Mouse (Mus musculus) neural tube, embryonic 13.5 days (tissue): ENCODE results near the gene Kif27. TPM values are rescaled to one million over a fixed set of nuclear protein-coding genes. Genes with fewer than 3 reads are reported as not detected.

Experiments used
- ATAC-seq: fragments of 200-750 bp; cut with Nextera tagmentation; 2 replicates; pipeline ENCODE4 v1.8.0; 2017; ENCODE audit warnings: low read depth, mild to moderate bottlenecking, moderate TSS enrichment, moderate library complexity
- H3K27ac ChIP-seq: fragments of 300-500 bp; sonication (generic); replicated peaks from 2 replicates; pipeline ENCODE4 v1.5.1; 2015; ENCODE audit warnings: moderate library complexity, mild to moderate bottlenecking, inconsistent platforms
- H3K27me3 ChIP-seq: fragments of 300-500 bp; sonication (generic); 2 replicates; pipeline ENCODE4 v1.6.1; 2015; ENCODE audit warnings: mild to moderate bottlenecking, inconsistent platforms
- H3K36me3 ChIP-seq: fragments of 300-500 bp; sonication (generic); 2 replicates; pipeline ENCODE4 v1.6.1; 2015; ENCODE audit warnings: mild to moderate bottlenecking, inconsistent platforms
- H3K4me1 ChIP-seq: fragments of 300-500 bp; sonication (generic); replicated peaks from 2 replicates; pipeline ENCODE4 v1.6.1; 2015; ENCODE audit warnings: inconsistent platforms
- H3K4me2 ChIP-seq: fragments of 300-500 bp; sonication (generic); 2 replicates; pipeline ENCODE4 v1.6.1; 2015; ENCODE audit warnings: inconsistent platforms, mild to moderate bottlenecking, moderate library complexity
- H3K4me3 ChIP-seq: fragments of 300-500 bp; sonication (generic); 2 replicates; pipeline ENCODE4 v1.5.1; 2015; ENCODE audit warnings: mild to moderate bottlenecking, inconsistent platforms
- H3K9ac ChIP-seq: fragments of 300-500 bp; sonication (generic); 2 replicates; pipeline ENCODE4 v1.6.1; 2015; ENCODE audit warnings: moderate library complexity, mild to moderate bottlenecking, inconsistent platforms
- H3K9me3 ChIP-seq: fragments of 300-500 bp; sonication (generic); 2 replicates; pipeline ENCODE4 v1.6.1; 2016; ENCODE audit warnings: inconsistent platforms
- WGBS: fragments of 180-500 bp; shearing (Covaris S2); methylation state at CpG from one replicate; pipeline ENCODE4 v1.1.7; 2015; 5-methylcytosine and 5-hydroxymethylcytosine counted together
- microRNA counts: library from miRNA; unstranded; fragments of <30 nt; microRNA quantifications from one replicate; lab custom pipeline; 2016
- microRNA-seq: library from miRNA; unstranded; fragments of <30 nt; microRNA quantifications from one replicate; pipeline ENCODE4, GENCODE M21; 2016
- polyA plus RNA-seq: library from polyadenylated mRNA; unstranded; fragments of >200 nt; fragmentation: Nextera tagmentation; extraction: Ambion mirVana; gene quantifications from 2 replicates; pipeline ENCODE4 v1.2.1, GENCODE M21; 2015

Kif27 gene
- polyA plus RNA-seq, 1 experiment from 2014 or later = 1.2 TPM

DNA sequence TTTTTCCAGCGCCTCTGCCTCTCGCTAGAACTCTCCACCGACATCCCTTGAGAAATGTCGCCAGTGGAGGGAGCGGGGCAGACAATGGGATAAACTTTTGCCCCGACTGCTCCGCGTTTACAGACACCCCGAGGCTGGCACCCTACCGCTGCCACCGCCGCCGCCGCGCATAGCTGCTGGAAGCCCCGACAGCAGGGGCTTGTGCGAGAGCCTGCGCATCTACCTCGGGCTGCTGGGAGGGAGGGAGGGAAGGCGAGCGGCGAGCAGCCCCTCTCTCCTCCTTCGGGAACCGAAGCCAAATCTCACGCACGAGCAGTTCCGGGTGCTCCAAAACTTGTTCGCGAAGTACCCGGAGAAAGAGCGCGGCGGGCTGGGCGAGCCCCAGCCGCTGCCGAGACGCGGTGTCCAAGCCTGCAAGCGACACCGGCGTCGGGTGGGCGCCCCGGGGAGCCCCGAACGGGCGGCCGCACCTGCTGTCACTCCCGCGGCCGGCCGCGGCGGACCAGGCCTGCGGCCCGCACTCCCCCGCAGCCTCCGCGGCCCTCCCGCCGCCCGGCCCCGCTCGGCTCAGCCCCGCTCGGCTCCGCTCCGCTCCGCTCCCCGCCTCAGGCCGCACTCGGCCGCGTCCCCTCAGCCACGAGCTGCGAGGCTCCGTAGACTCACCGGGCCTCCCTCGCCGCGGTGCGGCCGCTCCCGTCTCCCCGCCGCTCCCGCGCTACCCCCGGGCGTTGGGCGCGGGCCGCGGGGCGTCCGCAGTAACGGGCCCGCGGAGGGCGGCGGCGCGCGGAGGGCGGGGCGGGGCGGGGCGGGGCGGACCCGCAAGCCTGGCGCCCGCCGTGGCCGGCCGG lies 85.3 kb downstream of the Kif27 start:
- Histone ChIP-seq H3K36me3 (no peaks in the 10 kb centered on the region), H3K4me2 (peak overlapping the region; percentile 74), H3K4me3 (peak overlapping the region; percentile 91), H3K27ac (peak overlapping the region; percentile 87), H3K9ac (peak overlapping the region; percentile 88), H3K9me3 (no peaks in the 10 kb centered on the region), H3K4me1 (peaks cover 26% of the 10 kb centered on the region), H3K27me3 (no peaks in the 10 kb centered on the region)
- peak; percentile 78 for ATAC-seq
- WGBS = under 1% methylated on average over 99 of the region's 115 CpGs

DNA sequence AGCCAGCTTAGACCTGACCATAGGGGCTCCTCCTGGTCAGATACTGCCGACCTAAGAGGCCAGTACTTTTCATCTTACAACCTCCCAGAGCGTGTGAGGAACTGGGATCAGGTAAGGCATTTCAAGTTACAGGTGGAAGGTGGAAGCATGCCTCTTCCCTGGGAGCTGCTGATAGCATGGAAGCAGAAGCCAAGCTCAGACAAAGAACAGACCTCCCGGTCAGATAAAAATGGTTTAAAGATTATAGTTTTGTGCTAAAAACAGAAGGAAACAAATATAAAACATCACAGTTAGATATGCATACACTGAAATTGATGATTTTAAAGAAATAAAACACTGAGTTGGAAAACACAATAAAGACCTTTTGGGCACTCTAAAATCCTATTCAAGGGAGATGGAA lies 92.1 kb downstream of the Kif27 start:
- Histone ChIP-seq H3K4me3 (no peak overlapping the region), H3K9ac (no peak overlapping the region), H3K36me3 (peaks cover 13% of the 10 kb centered on the region), H3K27me3 (no peaks in the 10 kb centered on the region), H3K4me1 (no peaks in the 10 kb centered on the region), H3K4me2 (no peak overlapping the region), H3K9me3 (no peaks in the 10 kb centered on the region), H3K27ac (no peak overlapping the region)
- WGBS = 90% methylated on average over 3 of the region's 3 CpGs
- no peak for ATAC-seq

DNA sequence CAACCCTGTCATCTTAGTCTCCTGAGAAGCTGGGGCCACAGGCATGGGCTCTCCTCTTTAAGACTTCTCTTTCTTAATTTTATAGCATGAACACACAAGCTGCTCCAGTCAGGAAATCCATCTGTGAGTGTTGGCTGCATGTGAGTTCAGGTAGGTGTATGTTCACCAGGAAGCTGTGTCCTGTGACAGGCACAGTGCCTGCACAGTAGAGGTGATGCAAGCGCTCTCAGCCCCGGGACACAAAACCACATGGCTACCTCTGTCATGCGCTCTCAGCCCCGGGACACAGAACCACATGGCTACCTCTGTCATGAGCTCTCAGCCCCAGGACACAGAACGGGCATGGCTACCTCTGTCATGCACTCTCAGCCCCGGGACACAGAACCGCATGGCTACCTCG lies 95.4 kb downstream of the Kif27 start:
- Histone ChIP-seq H3K4me2 (no peak overlapping the region), H3K9me3 (no peaks in the 10 kb centered on the region), H3K27me3 (no peaks in the 10 kb centered on the region), H3K9ac (no peak overlapping the region), H3K36me3 (peaks cover 26% of the 10 kb centered on the region), H3K4me1 (no peaks in the 10 kb centered on the region), H3K27ac (no peak overlapping the region), H3K4me3 (no peak overlapping the region)
- 87% methylated on average over 8 of the region's 8 CpGs for WGBS
- no peak for ATAC-seq

DNA sequence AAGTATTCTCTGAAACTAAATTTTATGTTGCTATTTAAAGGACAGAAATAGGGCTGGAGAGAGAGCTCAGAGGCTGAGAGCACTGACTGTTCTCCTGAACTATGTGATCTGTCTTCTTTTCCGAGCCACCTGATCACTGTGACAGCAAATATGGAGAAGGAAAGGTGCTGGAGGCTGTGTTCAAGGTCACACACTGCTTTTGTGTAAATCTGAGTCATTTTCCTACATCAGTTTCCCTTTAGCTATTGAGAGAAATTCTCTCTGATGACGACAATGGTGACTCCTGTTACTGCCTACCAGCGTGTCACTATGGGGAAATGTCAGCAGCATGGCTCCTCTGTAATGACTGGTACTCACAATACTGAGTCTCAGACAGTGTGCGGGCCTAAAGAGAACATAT lies 97.2 kb downstream of the Kif27 start:
- Histone ChIP-seq H3K9me3 (no peaks in the 10 kb centered on the region), H3K27ac (no peak overlapping the region), H3K36me3 (peaks cover 35% of the 10 kb centered on the region), H3K4me3 (no peak overlapping the region), H3K4me1 (no peaks in the 10 kb centered on the region), H3K4me2 (no peak overlapping the region), H3K9ac (no peak overlapping the region), H3K27me3 (no peaks in the 10 kb centered on the region)
- WGBS = 85% methylated on average over 4 of the region's 4 CpGs
- ATAC-seq = no peak

DNA sequence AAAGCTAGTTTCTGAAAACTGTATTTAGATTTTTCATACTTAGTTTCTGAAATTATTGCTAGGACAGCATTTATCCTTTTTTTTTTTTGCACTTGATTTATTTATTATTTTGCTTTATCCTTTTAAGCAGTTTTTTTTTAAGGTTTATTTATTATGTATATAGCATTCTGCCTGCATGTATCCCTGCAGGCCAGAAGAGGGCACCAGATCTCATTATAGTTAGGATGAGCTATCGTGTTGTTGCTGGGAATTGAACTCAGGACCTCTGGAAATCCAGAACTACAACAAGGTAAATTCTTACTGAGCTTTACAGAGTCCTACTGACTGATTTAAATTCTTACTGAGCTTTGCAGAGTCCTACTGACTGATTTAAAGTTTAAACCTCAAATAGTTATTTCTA lies 105.7 kb downstream of the Kif27 start:
- H3K27ac ChIP-seq = no peak overlapping the region
- no peak overlapping the region for H3K9ac ChIP-seq
- peaks cover 43% of the 10 kb centered on the region for H3K36me3 ChIP-seq
- no peaks in the 10 kb centered on the region for H3K27me3 ChIP-seq
- no peak for ATAC-seq
- H3K4me3 ChIP-seq = no peak overlapping the region
- no peaks in the 10 kb centered on the region for H3K4me1 ChIP-seq
- no peaks in the 10 kb centered on the region for H3K9me3 ChIP-seq
- no peak overlapping the region for H3K4me2 ChIP-seq
- 90% methylated on average over 1 of the region's 1 CpGs for WGBS

DNA sequence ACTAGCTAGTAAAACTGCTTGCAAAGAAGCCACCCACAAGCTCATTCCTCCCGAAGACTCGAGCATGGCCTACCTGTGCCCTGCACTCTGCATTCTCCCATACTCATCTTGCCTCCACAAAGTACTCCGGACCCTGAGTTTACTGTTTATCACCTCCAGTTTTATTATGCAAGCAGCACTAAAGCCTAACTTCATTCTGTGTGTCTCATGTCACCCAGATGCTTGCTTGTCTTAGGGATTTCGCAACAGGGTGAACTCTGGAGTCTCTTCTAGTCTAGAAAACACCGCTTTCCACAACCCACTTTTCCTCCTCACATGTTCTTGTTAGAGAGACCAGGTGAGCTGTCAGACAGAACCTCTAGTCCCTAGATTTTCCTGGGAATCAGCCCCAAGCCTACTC lies 110.0 kb downstream of the Kif27 start:
- Histone ChIP-seq H3K9me3 (no peaks in the 10 kb centered on the region), H3K4me3 (no peak overlapping the region), H3K4me2 (no peak overlapping the region), H3K36me3 (peaks cover 28% of the 10 kb centered on the region), H3K27ac (no peak overlapping the region), H3K4me1 (no peaks in the 10 kb centered on the region), H3K27me3 (no peaks in the 10 kb centered on the region), H3K9ac (no peak overlapping the region)
- WGBS = 95% methylated on average over 5 of the region's 5 CpGs
- ATAC-seq = no peak

MicroRNAs encoded within 50 kb of the gene (microRNA counts, 519-probe panel; counts per million panel counts)
- microRNA mmu-miR-7a (lab: Ali Mortazavi, UCI) = 3,573 counts per million, percentile 50 among the panel's probes with 10 or more counts

Small RNA genes lying within 50 kb of the gene (microRNA-seq; reads per million reads assigned to microRNA genes)
- gene Mir6369 = not detected
- gene Mir7-1 = 240 reads per million, percentile 66 among the genes with 10 or more reads in this experiment

Other genes starting within 250 kb of the Kif27 start
- gene Klhl3, start 245.5 kb downstream of the Kif27 start, polyA plus RNA-seq = 11.5 and 12.3 TPM in 2 replicates
- gene Hnrnpa0, start 230.6 kb downstream of the Kif27 start, polyA plus RNA-seq = 53.7 and 56.0 TPM in 2 replicates
- gene Idnk, start 201.5 kb downstream of the Kif27 start, polyA plus RNA-seq = 76.8 and 80.8 TPM in 2 replicates
- gene Ubqln1, start 143.5 kb downstream of the Kif27 start, polyA plus RNA-seq = 142 and 154 TPM in 2 replicates
- gene Gkap1, start 83.4 kb downstream of the Kif27 start, polyA plus RNA-seq = 29.5 and 29.7 TPM in 2 replicates
- 24.8 and 26.4 TPM in 2 replicates for gene 2210016F16Rik, start 26.1 kb upstream of the Kif27 start, polyA plus RNA-seq
- 23.1 and 23.6 TPM in 2 replicates for gene Rmi1, start 43.1 kb upstream of the Kif27 start, polyA plus RNA-seq
- 1,581 and 1,759 TPM in 2 replicates for gene Hnrnpk, start 44.2 kb upstream of the Kif27 start, polyA plus RNA-seq